Mouse (Mus musculus) T-helper 1 cell (primary cell): ENCODE measurements around the gene Zscan2.

ENCODE experiments used
- in situ Hi-C: fragments of 300-600 bp; cut with MboI, MseI; formaldehyde crosslinking; loops from one replicate; pipeline ENCODE4 v1.15.1; 2025; ENCODE audit warnings: high pct_unique_total_duplicates

Gene Zscan2

GRCm38 (mm10) chr7:80882830-80883505 is 22.2 kb downstream of the Zscan2 start:
- in situ Hi-C loops: no loop called here

GRCm38 (mm10) chr7:80885666-80886065 is 24.9 kb downstream of the Zscan2 start:
- in situ Hi-C loops: loop anchor here (5.0 kb wide), 1 partner anchor 182 kb away; no protein-coding TSS in a partner anchor

GRCm38 (mm10) chr7:80888595-80888994 is 27.9 kb downstream of the Zscan2 start:
- in situ Hi-C loops: loop anchor here (5.0 kb wide), 1 partner anchor 179 kb away; no protein-coding TSS in a partner anchor

GRCm38 (mm10) chr7:80889021-80889511 is 28.3 kb downstream of the Zscan2 start:
- in situ Hi-C loops: loop anchor here (5.0 kb wide), 1 partner anchor 178 kb away; no protein-coding TSS in a partner anchor

GRCm38 (mm10) chr7:80889841-80890241 is 29.1 kb downstream of the Zscan2 start:
- in situ Hi-C loops: loop anchor here (5.0 kb wide), 1 partner anchor 177 kb away; no protein-coding TSS in a partner anchor

- in situ Hi-C loops: no loop called here
Observed at GRCm38 (mm10) chr7:80893086-80893752, 32.5 kb downstream of the Zscan2 start.

- in situ Hi-C loops: no loop called here
Observed at GRCm38 (mm10) chr7:80893753-80894129, 33.0 kb downstream of the Zscan2 start.

GRCm38 (mm10) chr7:80894196-80894595 is 33.5 kb downstream of the Zscan2 start:
- in situ Hi-C loops: no loop called here

- in situ Hi-C loops: no loop called here
Observed at GRCm38 (mm10) chr7:80894815-80895519, 34.2 kb downstream of the Zscan2 start.

GRCm38 (mm10) chr7:80897134-80897533 is 36.4 kb downstream of the Zscan2 start:
- in situ Hi-C loops: no loop called here

GRCm38 (mm10) chr7:80897721-80898120 is 37.0 kb downstream of the Zscan2 start:
- in situ Hi-C loops: no loop called here

GRCm38 (mm10) chr7:80900944-80901501 is 40.3 kb downstream of the Zscan2 start, which contains the start of gene Wdr73:
Gene Wdr73, minus strand, starts transcription at chr7:80901269.
- in situ Hi-C loops: no loop called here

GRCm38 (mm10) chr7:80901541-80902274 is 41.0 kb downstream of the Zscan2 start:
- in situ Hi-C loops: no loop called here

- in situ Hi-C loops: no loop called here
Observed at GRCm38 (mm10) chr7:80903625-80904422, 43.1 kb downstream of the Zscan2 start.

- in situ Hi-C loops: no loop called here
Observed at GRCm38 (mm10) chr7:80904921-80905515, 44.3 kb downstream of the Zscan2 start, which contains the start of gene Nmb. Gene Nmb, minus strand, starts transcription at chr7:80905076.

- in situ Hi-C loops: no loop called here
Observed at GRCm38 (mm10) chr7:80911053-80911452, 50.3 kb downstream of the Zscan2 start.

GRCm38 (mm10) chr7:80912496-80912895 is 51.8 kb downstream of the Zscan2 start:
- in situ Hi-C loops: no loop called here

- in situ Hi-C loops: no loop called here
Observed at GRCm38 (mm10) chr7:80917916-80918465, 57.3 kb downstream of the Zscan2 start.

GRCm38 (mm10) chr7:80918982-80919646 is 58.4 kb downstream of the Zscan2 start:
- in situ Hi-C loops: no loop called here
